Mouse (Mus musculus) intestine, embryonic 14.5 days (tissue): ENCODE measurements around the gene Hdac2. TPM values are rescaled to one million over a fixed set of nuclear protein-coding genes. Genes with fewer than 3 reads are reported as not detected.

ENCODE experiments used
- ATAC-seq: fragments of 200-750 bp; cut with Nextera tagmentation; replicated peaks from 2 replicates; pipeline ENCODE4 v1.8.0; 2017; ENCODE audit warnings: low read depth, moderate number of reproducible peaks, moderate TSS enrichment, moderate library complexity; ENCODE audit not compliant: low FRiP score, low TSS enrichment
- DNase-seq: peaks from one replicate; pipeline ENCODE4 v3.0.0-alpha.2; 2018; ENCODE audit warnings: low spot score
- H3K27ac ChIP-seq: fragments of 300-500 bp; sonication (generic); 2 replicates; pipeline ENCODE4 v1.5.1; 2014; ENCODE audit warnings: low read depth, mild to moderate bottlenecking, control low read depth
- H3K27me3 ChIP-seq: fragments of 300-500 bp; sonication (generic); replicated peaks from 2 replicates; pipeline ENCODE4 v1.6.1; 2014; ENCODE audit warnings: low read length, control low read depth; ENCODE audit not compliant: control insufficient read depth, insufficient read depth
- H3K36me3 ChIP-seq: fragments of 300-500 bp; sonication (generic); 2 replicates; pipeline ENCODE4 v1.6.1; 2014; ENCODE audit warnings: low read length, control low read depth; ENCODE audit not compliant: control insufficient read depth, insufficient read depth
- H3K4me1 ChIP-seq: fragments of 300-500 bp; sonication (generic); replicated peaks from 2 replicates; pipeline ENCODE4 v1.6.1; 2014; ENCODE audit warnings: low read length, control low read depth, mixed read lengths; ENCODE audit not compliant: control insufficient read depth, insufficient read depth
- H3K4me2 ChIP-seq: fragments of 300-500 bp; sonication (generic); 2 replicates; pipeline ENCODE4 v1.6.1; 2014; ENCODE audit warnings: low read length
- H3K4me3 ChIP-seq: fragments of 300-500 bp; sonication (generic); 2 replicates; pipeline ENCODE4 v1.5.1; 2014; ENCODE audit warnings: low read depth, low read length, control low read depth, mixed read lengths
- H3K9ac ChIP-seq: fragments of 300-500 bp; sonication (generic); 2 replicates; pipeline ENCODE4 v1.6.1; 2014; ENCODE audit warnings: mild to moderate bottlenecking, low read length
- H3K9me3 ChIP-seq: fragments of 300-500 bp; sonication (generic); 2 replicates; pipeline ENCODE4 v1.6.1; 2016; ENCODE audit warnings: low read length, control low read depth; ENCODE audit not compliant: control insufficient read depth
- WGBS: fragments of 180-500 bp; shearing (Covaris S2); extraction: QIAGEN DNeasy Blood & Tissue Kit; methylation state at CpG from one replicate; pipeline ENCODE4 v1.1.7; 2014; 5-methylcytosine and 5-hydroxymethylcytosine counted together
- polyA plus RNA-seq: library from polyadenylated mRNA; unstranded; fragments of >200 nt; fragmentation: Nextera tagmentation; extraction: Ambion mirVana; gene quantifications from 2 replicates; pipeline ENCODE4 v1.2.1, GENCODE M21; 2014

Gene Hdac2
- polyA plus RNA-seq, 1 experiment from 2014 or later, result 203 TPM

- Histone ChIP-seq H3K4me1 (no peaks in the 10 kb centered on the region), H3K36me3 (no peaks in the 10 kb centered on the region), H3K4me2 (no peak overlapping the region), H3K9me3 (no peaks in the 10 kb centered on the region), H3K27me3 (no peaks in the 10 kb centered on the region), H3K9ac (no peak overlapping the region), H3K27ac (no peak overlapping the region), H3K4me3 (no peak overlapping the region)
- WGBS, result 74% methylated on average over 2 of the region's 2 CpGs
- DNase-seq (no peak), ATAC-seq (no peak)
These were observed 54.3 kb downstream of the Hdac2 start for GRCm38 (mm10) chr10:37028651-37029050.

- no peak overlapping the region for H3K27ac ChIP-seq
- no peaks in the 10 kb centered on the region for H3K9me3 ChIP-seq
- no peak for DNase-seq
- H3K36me3 ChIP-seq, result no peaks in the 10 kb centered on the region
- no peak overlapping the region for H3K4me2 ChIP-seq
- H3K9ac ChIP-seq, result no peak overlapping the region
- no peaks in the 10 kb centered on the region for H3K4me1 ChIP-seq
- ATAC-seq, result no peak
- no peak overlapping the region for H3K4me3 ChIP-seq
- no peaks in the 10 kb centered on the region for H3K27me3 ChIP-seq
- 57% methylated on average over 7 of the region's 7 CpGs for WGBS
These were observed 60.8 kb downstream of the Hdac2 start for GRCm38 (mm10) chr10:37035090-37035497.

DNA sequence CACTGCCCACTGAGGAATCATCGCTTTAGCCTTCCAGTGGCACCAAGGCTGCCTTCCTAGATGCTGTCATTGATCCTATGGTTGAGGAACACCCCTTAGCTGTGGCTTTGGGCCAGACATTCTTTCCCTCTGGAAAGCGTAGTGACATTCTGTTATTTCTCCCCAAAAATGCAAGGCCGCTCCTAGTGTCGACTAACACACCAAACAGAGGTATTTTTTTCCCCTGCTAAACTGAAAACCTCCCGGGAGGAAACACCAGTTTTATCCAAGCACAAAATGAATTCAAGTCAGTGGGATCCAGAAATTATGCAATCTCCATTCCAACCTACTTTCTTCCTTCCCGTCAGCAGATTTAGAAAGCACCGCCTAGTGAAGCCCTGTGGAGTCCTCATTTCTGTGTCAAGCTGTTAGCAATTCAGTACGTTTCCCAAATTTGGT lies 73.3 kb downstream of the Hdac2 start:
- Histone ChIP-seq H3K4me1 (no peaks in the 10 kb centered on the region), H3K27ac (no peak overlapping the region), H3K4me2 (no peak overlapping the region), H3K27me3 (no peaks in the 10 kb centered on the region), H3K9ac (no peak overlapping the region), H3K9me3 (no peaks in the 10 kb centered on the region), H3K36me3 (no peaks in the 10 kb centered on the region), H3K4me3 (no peak overlapping the region)
- ATAC-seq (no peak), DNase-seq (no peak)
- WGBS, result 89% methylated on average over 8 of the region's 8 CpGs

Other genes starting within 250 kb of the Hdac2 start
- 120 and 127 TPM in 2 replicates for gene Marcks, start 164.4 kb downstream of the Hdac2 start, polyA plus RNA-seq